Mouse (Mus musculus) cerebellum, postnatal 25 days (tissue): ENCODE data around the gene Arl13a.
A peak's percentile ranks its signal among the peaks of the same experiment; 100 is the strongest.
"Not testable (repeated sequence)": the region's sequence is repeated elsewhere in the genome, so short reads cannot be mapped to it uniquely, and the experiment has no call there.

Experiments used
- DNase-seq, 2 experiments: peaks; one replicate each; pipeline ENCODE4 v3.0.0; 2021; ENCODE audit warnings: mixed read lengths in 2 of 2

Arl13a gene

DNA sequence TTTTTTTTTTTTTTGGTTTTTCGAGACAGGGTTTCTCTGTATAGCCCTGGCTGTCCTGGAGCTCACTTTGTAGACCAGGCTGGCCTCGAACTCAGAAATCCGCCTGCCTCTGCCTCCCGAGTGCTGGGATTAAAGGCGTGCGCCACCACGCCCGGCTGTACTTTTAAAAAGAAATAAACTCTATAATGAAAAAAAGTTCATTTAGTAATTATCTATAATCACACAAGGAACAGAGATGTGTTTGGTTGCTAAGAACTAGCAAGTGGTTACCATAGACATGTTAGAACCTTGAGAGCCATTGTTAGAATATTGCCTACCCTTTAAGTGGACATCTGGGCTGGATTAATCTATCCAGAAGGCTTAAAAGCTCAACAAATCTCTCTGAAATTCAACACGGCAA is at the start of gene Arl13a:
Arl13a (plus strand) TSS at position 301 of the 400 bp plus-strand sequence.
- DNase-seq: not testable (repeated sequence)

DNA sequence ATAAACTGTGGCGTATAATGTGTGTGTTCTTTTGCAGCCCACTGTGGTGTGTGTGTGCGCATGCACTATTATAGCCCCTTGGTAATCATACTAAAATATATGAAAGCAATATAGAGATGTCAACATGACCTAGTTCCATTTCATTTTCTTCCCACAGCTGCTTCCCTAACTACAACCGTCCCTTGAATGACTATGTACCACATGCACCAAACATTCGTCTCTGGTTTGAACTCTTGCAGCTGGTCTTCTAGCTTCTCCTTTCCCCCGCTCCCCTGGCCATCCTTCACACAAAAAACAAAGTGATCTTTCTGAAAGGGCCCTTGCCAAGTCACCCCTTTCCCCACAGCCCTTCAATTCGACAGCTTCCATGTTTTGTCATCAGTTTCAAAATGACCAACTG is 47.3 kb upstream of the Arl13a start:
- no peak for DNase-seq

DNA sequence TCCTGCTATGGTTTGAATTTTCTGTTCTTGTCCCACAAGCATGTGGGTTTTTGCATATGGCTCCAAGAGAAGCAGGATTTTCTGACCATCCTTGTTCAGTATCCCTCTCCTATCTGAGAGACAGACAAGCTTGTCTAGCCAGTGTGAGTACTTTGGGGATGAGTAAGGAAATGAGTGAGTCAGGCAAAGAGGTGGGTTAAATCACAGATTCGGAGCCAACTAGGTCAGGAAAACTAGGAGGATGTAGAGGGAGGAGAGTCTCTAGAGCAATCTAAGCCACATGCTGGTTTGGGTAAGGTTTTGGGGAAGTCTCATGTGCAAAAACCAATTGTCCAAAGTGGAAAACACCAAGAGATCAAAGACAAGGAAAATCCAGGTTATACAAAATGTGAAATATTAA is 45.8 kb upstream of the Arl13a start:
- no peak for DNase-seq

GRCm38 (mm10) chrX:134141986-134142385 is 45.3 kb upstream of the Arl13a start:
- DNase-seq: no peak

GRCm38 (mm10) chrX:134158151-134158550 is 29.1 kb upstream of the Arl13a start:
- DNase-seq: no peak

DNA sequence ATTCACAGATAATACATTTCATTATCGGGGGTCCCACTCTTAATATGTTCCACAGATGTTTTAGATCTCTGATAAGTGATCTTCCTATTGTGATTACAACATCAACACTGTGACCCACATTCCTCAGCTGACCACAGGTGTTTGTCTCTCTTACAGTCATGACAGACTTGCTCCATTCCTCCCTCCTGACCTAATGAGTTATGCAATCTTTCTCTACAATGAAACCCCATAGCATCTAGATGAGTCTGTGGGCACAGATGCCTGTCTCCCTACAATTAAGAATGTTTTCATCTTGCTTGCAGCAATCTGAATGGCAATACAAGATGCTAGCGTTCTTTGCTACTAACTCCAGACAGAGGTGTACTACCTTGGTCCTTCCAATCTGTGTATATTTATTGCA is 26.9 kb upstream of the Arl13a start:
- DNase-seq: no peak

- DNase-seq: peak; percentile 22 to 30
Measured at GRCm38 (mm10) chrX:134162043-134162720, 25.1 kb upstream of the Arl13a start, which contains the start of gene Xkrx. Xkrx (minus strand) TSS chrX:134162076.

DNA sequence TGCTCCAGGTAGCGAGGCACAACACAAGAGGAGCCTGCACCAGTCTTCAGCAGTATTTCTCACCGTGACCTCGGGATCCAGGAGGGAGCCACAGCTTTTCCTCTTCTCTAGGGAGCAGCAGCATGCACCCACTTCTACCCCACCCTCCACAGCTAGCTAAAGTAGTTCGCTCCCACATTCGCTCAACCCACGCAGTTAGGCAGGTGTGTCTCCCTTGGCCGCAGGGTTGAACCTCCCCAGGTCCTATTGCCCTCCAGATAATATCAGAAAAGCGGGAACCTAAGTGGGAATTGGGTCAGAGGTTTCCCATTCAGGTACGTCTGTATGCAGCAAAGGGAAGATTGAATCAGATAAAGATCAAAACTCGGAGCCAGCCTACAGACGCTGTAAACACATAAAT is 24.5 kb upstream of the Arl13a start:
- peak; percentile 40 to 45 for DNase-seq

DNA sequence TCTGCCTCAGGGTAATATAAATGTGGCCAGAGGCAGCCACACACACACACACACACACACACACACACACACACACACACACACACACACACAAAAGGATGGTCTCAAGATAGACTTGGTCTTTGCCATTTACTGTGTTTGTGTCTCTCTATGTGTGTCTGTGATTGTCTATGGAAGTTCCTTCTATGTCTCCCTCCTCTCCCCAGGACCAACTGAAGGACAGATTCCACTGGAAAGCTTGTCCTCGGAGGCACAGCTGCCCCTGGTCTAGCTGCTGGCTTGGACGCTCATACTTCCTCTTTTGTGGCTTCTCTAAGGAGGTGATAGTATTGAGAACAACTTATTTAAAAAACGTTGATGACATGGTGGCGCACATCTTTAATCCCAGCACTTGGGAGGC is 23.8 kb upstream of the Arl13a start:
- no peak for DNase-seq

DNA sequence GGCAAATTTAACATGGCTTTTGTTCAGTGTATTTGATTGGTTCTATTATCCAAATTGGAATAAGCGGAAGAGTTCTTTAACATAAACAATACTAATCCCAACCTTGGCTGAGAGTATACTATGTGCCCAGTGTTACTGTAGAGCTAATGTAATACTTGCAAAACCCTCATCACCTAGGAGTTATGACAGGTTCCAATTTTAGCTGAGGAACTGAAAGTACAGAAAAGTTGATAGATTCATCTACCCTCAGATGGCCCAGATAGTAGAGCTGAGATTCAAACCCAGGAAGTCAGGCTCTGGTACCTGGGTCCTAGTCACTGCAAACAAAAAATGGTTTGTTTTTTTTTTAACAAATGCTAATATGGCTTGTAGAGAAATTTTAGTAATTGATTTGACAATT is 16.7 kb upstream of the Arl13a start:
- DNase-seq: no peak

DNA sequence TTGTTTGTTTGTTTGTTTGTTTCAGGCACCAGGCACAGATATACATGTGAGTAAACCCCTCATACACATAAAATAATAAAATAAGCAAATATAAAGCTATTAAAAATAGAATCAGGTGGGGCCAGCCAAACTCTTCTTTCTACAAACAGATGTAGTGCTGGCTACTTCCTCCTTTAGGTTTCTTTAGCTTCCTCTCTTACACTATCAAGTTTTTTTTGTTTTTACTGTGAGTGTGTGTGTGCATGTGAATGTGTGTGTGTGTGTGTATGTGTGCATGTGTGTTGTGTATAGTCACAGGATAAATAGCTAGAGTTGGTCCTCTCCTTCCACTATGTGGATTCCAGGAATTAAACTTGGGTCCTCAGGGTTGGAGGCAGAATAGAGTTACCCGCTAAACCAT is 12.6 kb upstream of the Arl13a start:
- no peak for DNase-seq

- DNase-seq: no peak
Measured at GRCm38 (mm10) chrX:134208491-134208890, 21.2 kb downstream of the Arl13a start.

- DNase-seq: no peak
Measured at GRCm38 (mm10) chrX:134211151-134211642, 23.9 kb downstream of the Arl13a start.

- DNase-seq: no peak
Measured at GRCm38 (mm10) chrX:134218161-134218560, 30.9 kb downstream of the Arl13a start.

GRCm38 (mm10) chrX:134220618-134221017 is 33.3 kb downstream of the Arl13a start:
- DNase-seq: no peak

DNA sequence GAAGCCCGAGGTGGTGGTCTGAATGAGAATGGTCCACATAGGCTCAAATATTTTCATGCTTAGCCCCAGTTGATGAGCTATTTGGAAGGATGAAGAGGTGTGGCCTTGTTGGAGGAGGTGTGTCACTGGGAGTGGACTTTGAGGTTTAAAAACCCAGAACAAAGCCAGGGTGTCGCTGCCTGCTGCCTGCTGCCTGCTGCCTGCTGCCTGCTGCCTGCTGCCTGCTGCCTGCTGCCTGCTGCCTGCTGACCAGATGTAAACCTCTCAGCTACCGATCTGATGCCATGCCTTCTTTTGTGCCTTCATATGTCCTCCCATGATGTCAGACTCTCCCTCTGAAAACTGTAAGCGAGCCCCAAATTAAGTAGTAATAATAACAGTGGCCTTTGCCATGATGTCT is 34.6 kb downstream of the Arl13a start, which contains the start of gene Nox1:
Nox1 (minus strand) TSS at position 101 of the 400 bp plus-strand sequence.
- DNase-seq: no peak

DNA sequence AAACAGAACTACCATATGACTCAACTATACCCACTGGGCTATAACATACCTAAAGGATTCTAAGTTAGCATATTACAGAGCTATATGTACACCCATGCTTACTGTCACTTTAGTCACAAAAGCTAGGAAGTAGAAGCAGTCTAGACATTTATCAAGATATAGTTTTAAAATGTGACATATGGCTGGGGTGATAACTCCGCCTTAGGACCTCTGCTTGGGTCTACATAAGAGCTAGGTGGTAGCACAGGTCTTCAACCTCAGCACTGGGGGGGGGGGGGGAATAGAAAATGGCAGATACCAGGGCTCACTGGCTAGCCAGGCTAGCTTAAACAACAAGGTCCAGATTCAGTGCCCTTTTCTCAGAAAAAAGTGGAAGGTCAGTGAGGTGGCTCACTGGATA is 45.7 kb downstream of the Arl13a start:
- DNase-seq: no peak

DNA sequence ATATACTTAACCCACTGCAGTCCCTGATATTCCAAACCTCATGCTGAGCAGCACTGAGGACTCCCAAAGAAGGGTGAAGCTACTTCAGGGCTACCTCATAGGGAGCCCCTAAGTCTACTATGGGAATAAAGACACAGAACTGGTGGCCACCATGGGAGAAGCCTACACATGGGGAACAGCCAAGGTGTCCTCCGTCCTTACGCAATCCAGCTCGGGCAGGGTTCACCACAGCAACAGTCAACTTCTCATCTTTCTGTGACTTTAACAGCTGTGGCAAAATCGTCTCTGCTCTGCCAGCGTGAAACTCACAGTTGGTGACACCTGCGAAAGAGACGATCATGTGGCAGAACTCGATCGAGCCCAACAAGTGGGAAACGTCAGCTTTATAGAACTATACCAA is 51.0 kb downstream of the Arl13a start:
- DNase-seq: no peak

DNA sequence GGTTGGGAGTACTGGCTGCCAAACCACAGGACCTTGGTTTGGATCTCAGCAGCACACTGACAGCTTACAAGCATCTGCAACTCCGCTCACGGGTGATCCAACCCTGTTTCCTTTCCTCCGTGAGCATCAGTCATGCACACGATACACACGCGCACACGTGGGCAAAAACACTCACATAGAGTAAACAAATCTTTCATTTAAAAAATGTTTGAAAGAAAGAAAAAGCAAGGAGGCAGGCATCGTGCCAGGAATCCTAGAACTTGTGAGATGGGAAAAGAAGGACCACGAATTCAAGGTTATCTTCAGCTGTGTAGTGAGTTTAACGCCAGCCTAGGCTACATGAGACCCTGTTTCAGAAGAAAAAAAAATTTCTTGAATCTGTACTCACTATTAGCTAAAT is 58.6 kb downstream of the Arl13a start:
- DNase-seq: no peak

DNA sequence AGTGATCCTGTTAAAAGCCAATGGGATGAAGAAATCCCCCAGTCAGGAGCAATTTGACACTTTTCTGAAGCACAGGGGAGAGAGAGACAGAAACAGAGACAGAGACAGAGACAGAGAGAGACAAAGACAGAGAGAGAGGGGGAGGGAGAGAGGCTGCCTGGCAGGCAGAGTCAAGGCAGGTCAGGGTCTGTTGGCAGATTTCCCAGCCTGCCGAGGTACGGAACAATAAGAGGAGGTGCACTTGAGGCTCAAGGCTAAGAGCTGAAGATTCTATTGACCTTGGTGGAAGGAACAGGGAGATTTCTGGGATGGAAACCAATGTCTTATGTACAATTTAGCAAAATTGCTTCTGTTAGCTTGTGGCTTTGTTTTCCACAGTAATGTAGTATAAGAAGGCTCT is 60.9 kb downstream of the Arl13a start:
- no peak for DNase-seq
